Mouse (Mus musculus) MEL (cell line): ENCODE results near the gene Mcts1. TPM values are rescaled to one million over a fixed set of nuclear protein-coding genes. Genes with fewer than 3 reads are reported as not detected.

Experiments
- DNase-seq: peaks from one replicate; pipeline ENCODE4 v3.0.0; 2011; ENCODE audit warnings: low read depth, low spot score
- H3K27ac ChIP-seq: 2 replicates; pipeline ENCODE4 v1.5.1; 2012; ENCODE audit warnings: low read depth, mild to moderate bottlenecking, control low read depth, low read length, moderate library complexity; ENCODE audit not compliant: control insufficient read depth
- H3K27me3 ChIP-seq, 2 experiments: fragments of 150-350 bp in 1 of 2; sonication (generic) in 1 of 2; 2 replicates each; pipeline ENCODE4 v1.6.1; 2012; ENCODE audit warnings: low read length in 2 of 2, mild to moderate bottlenecking in 2 of 2, improper control_type of control experiment in 1 of 2, moderate library complexity in 1 of 2; ENCODE audit not compliant: insufficient read depth in 2 of 2, control insufficient read depth in 1 of 2
- H3K36me3 ChIP-seq, 2 experiments: 2 replicates each; pipeline ENCODE4 v1.6.1; 2012 to 2014; ENCODE audit warnings: low read length in 2 of 2, improper control_type of control experiment in 1 of 2, inconsistent platforms in 1 of 2, mild to moderate bottlenecking in 1 of 2; ENCODE audit not compliant: insufficient read depth in 2 of 2, control insufficient read depth in 1 of 2
- H3K4me1 ChIP-seq, 2 experiments: fragments of 150-350 bp in 1 of 2; sonication (generic) in 1 of 2; 2 replicates each; pipeline ENCODE4 v1.6.1; 2012; ENCODE audit warnings: low read length in 2 of 2, improper control_type of control experiment in 1 of 2, mild to moderate bottlenecking in 1 of 2; ENCODE audit not compliant: insufficient read depth in 2 of 2, control insufficient read depth in 1 of 2
- H3K4me3 ChIP-seq, 2 experiments: fragments of 150-350 bp in 1 of 2; sonication (generic) in 1 of 2; 2 replicates each; pipeline ENCODE4 v1.5.1; 2012; ENCODE audit warnings: low read depth in 2 of 2, low read length in 2 of 2, mild to moderate bottlenecking in 2 of 2, moderate library complexity in 2 of 2, control low read depth in 1 of 2, improper control_type of control experiment in 1 of 2; ENCODE audit not compliant: control insufficient read depth in 1 of 2, insufficient read depth in 1 of 2
- H3K79me2 ChIP-seq: 2 replicates; pipeline ENCODE4 v1.6.1; 2012; ENCODE audit warnings: mild to moderate bottlenecking, low read length, moderate library complexity; ENCODE audit not compliant: control insufficient read depth, poor library complexity, insufficient read depth
- H3K9ac ChIP-seq: 2 replicates; pipeline ENCODE4 v1.6.1; 2012; ENCODE audit warnings: low read depth, mild to moderate bottlenecking, control low read depth, low read length, moderate library complexity; ENCODE audit not compliant: control insufficient read depth, poor library complexity, severe bottlenecking
- H3K9me3 ChIP-seq: fragments of 150-350 bp; sonication (generic); replicated peaks from 2 replicates; pipeline ENCODE4 v1.6.1; 2012; ENCODE audit warnings: mild to moderate bottlenecking, low read length, improper control_type of control experiment, moderate library complexity; ENCODE audit not compliant: insufficient read depth
- BHLHE40 ChIP-seq: IDR thresholded peaks from 2 replicates; pipeline ENCODE4 v1.6.1; 2012; ENCODE audit warnings: low read depth, mild to moderate bottlenecking, inconsistent platforms, low read length, improper control_type of control experiment, borderline replicate concordance
- CHD1 ChIP-seq: IDR thresholded peaks from 2 replicates; pipeline ENCODE4 v1.6.1; 2012; ENCODE audit warnings: low read depth, mild to moderate bottlenecking, inconsistent platforms, low read length, improper control_type of control experiment
- CTCF ChIP-seq, 3 experiments: IDR thresholded peaks in 2 of 3; conservative IDR thresholded peaks in 1 of 3; 2 replicates each; pipeline ENCODE4 v1.5.1; 2011 to 2012; ENCODE audit warnings: low read length in 3 of 3, low read depth in 2 of 3, mild to moderate bottlenecking in 2 of 3, improper control_type of control experiment in 1 of 3, inconsistent platforms in 1 of 3, mixed read lengths in 1 of 3, moderate library complexity in 1 of 3; ENCODE audit not compliant: control insufficient read depth in 1 of 3, insufficient read depth in 1 of 3, poor library complexity in 1 of 3, severe bottlenecking in 1 of 3
- E2F4 ChIP-seq: IDR thresholded peaks from 2 replicates; pipeline ENCODE4 v1.6.1; 2011; ENCODE audit warnings: low read depth, low read length, improper control_type of control experiment, borderline replicate concordance
- ELF1 ChIP-seq: IDR thresholded peaks from 2 replicates; pipeline ENCODE4 v1.6.1; 2014; ENCODE audit warnings: low read depth, mild to moderate bottlenecking, inconsistent platforms, low read length, improper control_type of control experiment, moderate library complexity
- EP300 ChIP-seq, 2 experiments: IDR thresholded peaks; 2 replicates each; pipeline ENCODE4 v1.6.1; 2011; ENCODE audit warnings: improper control_type of control experiment in 2 of 2, low read length in 2 of 2, low read depth in 1 of 2, mild to moderate bottlenecking in 1 of 2
- ETS1 ChIP-seq: IDR thresholded peaks from 2 replicates; pipeline ENCODE4 v1.6.1; 2012; ENCODE audit warnings: low read depth, mild to moderate bottlenecking, inconsistent platforms, low read length, improper control_type of control experiment, moderate library complexity
- HCFC1 ChIP-seq: IDR thresholded peaks from 2 replicates; pipeline ENCODE4 v1.6.1; 2012; ENCODE audit warnings: low read depth, mild to moderate bottlenecking, inconsistent platforms, low read length, improper control_type of control experiment, moderate library complexity
- MAX ChIP-seq: IDR thresholded peaks from 2 replicates; pipeline ENCODE4 v1.6.1; 2011; ENCODE audit warnings: low read length, improper control_type of control experiment
- MAZ ChIP-seq: IDR thresholded peaks from 2 replicates; pipeline ENCODE4 v1.6.1; 2012; ENCODE audit warnings: low read depth, mild to moderate bottlenecking, inconsistent platforms, low read length, improper control_type of control experiment
- MXI1 ChIP-seq: IDR thresholded peaks from 2 replicates; pipeline ENCODE4 v1.6.1; 2011; ENCODE audit warnings: mild to moderate bottlenecking, low read depth, low read length, improper control_type of control experiment
- POLR2A ChIP-seq, 2 experiments: IDR thresholded peaks; 2 replicates each; pipeline ENCODE4 v1.6.1; 2011 to 2012; ENCODE audit warnings: low read length in 2 of 2, mild to moderate bottlenecking in 2 of 2, control low read depth in 1 of 2, improper control_type of control experiment in 1 of 2, low read depth in 1 of 2, moderate library complexity in 1 of 2; ENCODE audit not compliant: control insufficient read depth in 1 of 2, insufficient read depth in 1 of 2, poor library complexity in 1 of 2
- POLR2AphosphoS2 ChIP-seq: IDR thresholded peaks from 2 replicates; pipeline ENCODE4 v1.6.1; 2011; ENCODE audit warnings: low read length, improper control_type of control experiment
- POLR2AphosphoS5 ChIP-seq: IDR thresholded peaks from 2 replicates; pipeline ENCODE4 v1.6.1; 2012; ENCODE audit warnings: low read depth, borderline replicate concordance, mild to moderate bottlenecking, inconsistent platforms, low read length, moderate library complexity, mixed read lengths
- RAD21 ChIP-seq: IDR thresholded peaks from 2 replicates; pipeline ENCODE4 v1.6.1; 2011; ENCODE audit warnings: mild to moderate bottlenecking, low read depth, low read length, improper control_type of control experiment
- SIN3A ChIP-seq: IDR thresholded peaks from 2 replicates; pipeline ENCODE4 v1.6.1; 2012; ENCODE audit warnings: low read length, improper control_type of control experiment, inconsistent platforms
- SMC3 ChIP-seq: IDR thresholded peaks from 2 replicates; pipeline ENCODE4 v1.6.1; 2011; ENCODE audit warnings: low read depth, low read length, improper control_type of control experiment
- TAL1 ChIP-seq: IDR thresholded peaks from 2 replicates; pipeline ENCODE4 v1.6.1; 2012; ENCODE audit warnings: mild to moderate bottlenecking, inconsistent platforms, low read length, moderate library complexity, mixed read lengths
- TBP ChIP-seq: IDR thresholded peaks from 2 replicates; pipeline ENCODE4 v1.8.0; 2011; ENCODE audit warnings: low read depth, low read length, improper control_type of control experiment
- TCF12 ChIP-seq: IDR thresholded peaks from 2 replicates; pipeline ENCODE4 v1.6.1; 2014; ENCODE audit warnings: low read depth, mild to moderate bottlenecking, inconsistent platforms, low read length, improper control_type of control experiment, moderate library complexity
- UBTF ChIP-seq: IDR thresholded peaks from 2 replicates; pipeline ENCODE4 v1.6.1; 2012; ENCODE audit warnings: low read depth, mild to moderate bottlenecking, inconsistent platforms, low read length, improper control_type of control experiment, moderate library complexity, borderline replicate concordance; ENCODE audit not compliant: insufficient read depth
- ZC3H11A ChIP-seq: IDR thresholded peaks from 2 replicates; pipeline ENCODE4 v1.6.1; 2012; ENCODE audit warnings: low read depth, mild to moderate bottlenecking, inconsistent platforms, low read length, improper control_type of control experiment
- ZNF384 ChIP-seq: IDR thresholded peaks from 2 replicates; pipeline ENCODE4 v1.6.1; 2012; ENCODE audit warnings: low read depth, mild to moderate bottlenecking, inconsistent platforms, low read length, improper control_type of control experiment
- polyA plus RNA-seq, 2 experiments: library from polyadenylated mRNA; stranded (reverse) in 1 of 2; unstranded in 1 of 2; fragments of >175 nt in 1 of 2; fragments of >200 nt in 1 of 2; gene quantifications; 2 replicates each; pipeline versions ENCODE4 v1.2.1 to v1.2.4; 2012; ENCODE audit warnings: low replicate concordance in 2 of 2, low read depth in 1 of 2; ENCODE audit not compliant: insufficient read length in 2 of 2, insufficient read depth in 1 of 2, missing spikeins in 1 of 2
- total RNA-seq: library from RNA; depleted of rRNA; stranded (reverse); fragments of 300-350 nt; gene quantifications from 2 replicates; pipeline ENCODE4 v1.2.3, GENCODE M21; 2012

Gene Mcts1
- total and polyA plus RNA-seq, 3 experiments: 27.3 to 37.0 TPM; not detected in 1

DNA sequence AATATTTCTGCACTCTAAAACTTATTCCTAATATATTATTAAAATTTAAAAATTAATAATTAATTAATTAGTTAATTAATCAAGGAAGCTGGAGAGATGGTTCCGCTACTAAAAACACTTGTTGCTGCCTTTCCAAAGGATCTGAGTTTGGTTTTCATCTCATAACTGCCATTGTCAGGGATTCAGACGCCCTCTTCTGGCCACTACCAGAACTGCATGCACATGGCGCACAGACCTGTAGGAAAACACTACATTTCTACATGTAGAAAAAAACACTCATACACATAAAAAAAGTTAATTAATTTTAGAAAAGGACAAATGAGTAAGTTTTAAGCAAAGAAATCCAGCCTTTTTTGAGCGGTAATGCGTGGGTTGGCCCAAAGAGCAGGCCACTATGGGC, 54.3 kb downstream of the Mcts1 start:
- peak; percentile 45 for TF ChIP-seq ZC3H11A
- TF ChIP-seq RAD21: peak; percentile 60
- TF ChIP-seq TBP: no peak
- no peak for TF ChIP-seq SIN3A
- no peak for TF ChIP-seq POLR2A (IDR thresholded peaks at IDR 0.05; ENCODE audit: control insufficient read depth in 1 of 2, insufficient read depth in 1 of 2, low read depth in 1 of 2, low read length in 2 of 2, poor library complexity in 1 of 2)
- TF ChIP-seq E2F4: no peak
- no peak for TF ChIP-seq EP300 (IDR thresholded peaks at IDR 0.05; ENCODE audit: low read depth in 1 of 2, low read length in 2 of 2)
- TF ChIP-seq CTCF (IDR thresholded peaks at IDR 0.05 in 2 of 3, conservative IDR thresholded peaks at IDR 0.05 in 1 of 3; ENCODE audit: control insufficient read depth in 1 of 3, insufficient read depth in 1 of 3, low read depth in 2 of 3, low read length in 3 of 3, poor library complexity in 1 of 3, severe bottlenecking in 1 of 3): peak; percentile 57 to 66 (median 62)
- no peak for TF ChIP-seq MAZ
- TF ChIP-seq ELF1: no peak
- no peak for TF ChIP-seq CHD1
- no peak for TF ChIP-seq ZNF384
- no peak for TF ChIP-seq UBTF
- TF ChIP-seq ETS1: no peak
- no peak for TF ChIP-seq TCF12
- no peak for TF ChIP-seq MAX
- no peak for TF ChIP-seq TAL1
- no peak for TF ChIP-seq MXI1
- TF ChIP-seq POLR2AphosphoS5: no peak
- TF ChIP-seq HCFC1: no peak
- peak; percentile 62 for TF ChIP-seq SMC3
- TF ChIP-seq POLR2AphosphoS2: no peak
- TF ChIP-seq BHLHE40: no peak
- H3K27ac ChIP-seq: no peak overlapping the region
- no peak overlapping the region for H3K4me3 ChIP-seq
- H3K27me3 ChIP-seq: no peaks in the 10 kb centered on the region; a peak in 1 of 4 replicates
- no peak overlapping the region for H3K9ac ChIP-seq
- H3K79me2 ChIP-seq: no peaks in the 10 kb centered on the region
- H3K4me1 ChIP-seq: no peaks in the 10 kb centered on the region
- DNase-seq: peak; percentile 28
- no peaks in the 10 kb centered on the region for H3K36me3 ChIP-seq
- no peaks in the 10 kb centered on the region for H3K9me3 ChIP-seq
